Mouse (Mus musculus) spleen, postnatal 4 days (tissue): ENCODE data around the gene Lhfpl3.

Experiments
- DNase-seq, 2 experiments: peaks; one replicate each; pipeline ENCODE4 v3.0.0; 2022; ENCODE audit warnings: low spot score in 2 of 2

Gene Lhfpl3

DNA sequence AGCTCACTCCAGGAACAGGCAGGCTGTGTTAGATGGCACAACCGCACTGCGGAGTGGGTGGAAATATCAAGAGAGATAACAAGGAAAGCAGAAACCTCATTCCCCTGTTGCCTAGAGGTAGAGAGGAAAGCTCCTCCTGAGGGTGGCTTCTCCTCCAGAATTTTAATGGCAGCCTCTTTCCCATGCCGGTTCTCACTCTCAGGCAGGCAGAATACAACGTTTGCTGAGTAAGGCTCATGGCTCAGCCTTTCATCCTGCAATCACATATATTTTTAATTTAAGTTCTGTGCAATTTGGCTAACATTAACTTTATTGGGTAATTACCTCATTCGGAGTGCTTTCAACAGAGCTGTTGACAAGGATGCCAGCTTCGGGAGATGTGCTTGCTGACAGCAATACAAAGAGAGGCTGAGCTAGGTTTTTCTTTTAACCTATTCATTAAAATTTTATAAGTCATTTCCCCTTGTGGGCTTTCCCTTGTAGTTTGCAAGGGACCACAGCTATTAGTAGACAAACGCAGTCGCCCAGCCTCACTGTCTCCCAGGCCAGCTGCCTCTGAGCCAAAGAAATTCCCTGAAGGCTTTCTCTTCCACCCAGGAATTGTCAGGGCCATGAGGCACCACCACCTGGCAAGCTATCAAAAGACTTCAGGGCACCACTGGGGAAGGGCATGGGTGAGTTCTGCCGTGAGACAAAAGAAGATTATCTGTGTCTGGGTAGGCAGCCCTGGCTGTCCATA, 394.5 kb downstream of the Lhfpl3 start:
- DNase-seq = no peak

DNA sequence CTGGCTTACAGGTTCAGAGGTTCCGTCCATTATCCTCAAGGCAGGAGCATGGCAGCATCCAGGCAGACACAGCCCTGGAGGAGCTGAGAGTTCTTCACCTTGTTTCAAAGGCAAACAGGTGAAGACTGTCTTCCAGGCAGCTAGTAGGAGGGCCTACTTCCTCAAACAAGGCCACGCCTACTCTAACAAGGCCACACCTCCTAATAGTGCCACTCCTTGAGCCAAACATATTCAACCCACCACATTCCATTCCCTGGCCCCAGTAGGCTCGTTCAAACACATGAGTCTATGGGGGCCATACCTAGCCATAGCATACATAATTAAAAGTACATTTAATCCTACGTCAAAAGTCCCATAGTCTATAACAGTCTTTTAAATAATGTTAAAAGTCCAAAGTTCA, 407.4 kb downstream of the Lhfpl3 start:
- no peak for DNase-seq

DNA sequence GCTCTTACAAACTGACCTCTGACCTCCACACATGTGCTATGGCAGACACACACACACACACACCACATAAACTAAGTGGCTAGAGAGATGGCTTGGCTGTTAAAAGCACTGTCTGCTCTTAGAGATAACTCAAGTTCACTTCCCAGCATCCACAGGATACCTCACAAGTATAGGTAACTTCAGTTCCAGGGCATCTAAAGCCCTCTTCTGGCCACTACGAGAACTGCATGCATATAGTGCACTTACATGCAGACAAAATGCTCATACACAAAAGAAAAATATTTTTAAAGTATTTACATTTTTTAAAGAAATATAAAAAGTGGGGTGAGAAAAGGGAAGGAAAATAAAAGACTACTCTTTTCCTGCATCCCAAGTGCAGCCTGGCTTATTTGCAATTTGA, 408.6 kb downstream of the Lhfpl3 start:
- no peak for DNase-seq

GRCm38 (mm10) chr5:23165947-23166350, 420.1 kb downstream of the Lhfpl3 start:
- no peak for DNase-seq

GRCm38 (mm10) chr5:23166658-23167057, 420.8 kb downstream of the Lhfpl3 start:
- peak in 1 of 2 experiments; percentile 32 for DNase-seq

DNA sequence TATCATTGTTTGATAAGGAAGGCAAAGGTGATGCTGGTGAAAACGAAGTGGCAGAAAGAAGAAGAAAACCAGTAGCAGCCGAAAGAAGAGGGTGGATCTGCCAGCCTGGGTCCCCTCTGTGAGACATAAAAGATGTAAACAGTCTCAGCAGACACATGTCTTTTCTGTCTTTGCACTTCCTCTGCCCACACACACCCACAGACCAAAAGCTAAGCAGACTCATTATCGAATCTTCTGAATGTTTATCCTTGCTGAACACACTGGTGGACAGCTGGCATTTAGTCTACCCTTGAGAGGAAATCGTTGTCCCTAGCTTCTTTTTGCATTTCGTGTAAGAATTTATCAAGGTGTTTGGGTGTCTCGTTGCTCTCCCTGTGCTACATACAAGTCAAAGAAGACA, 443.8 kb downstream of the Lhfpl3 start:
- DNase-seq = no peak

DNA sequence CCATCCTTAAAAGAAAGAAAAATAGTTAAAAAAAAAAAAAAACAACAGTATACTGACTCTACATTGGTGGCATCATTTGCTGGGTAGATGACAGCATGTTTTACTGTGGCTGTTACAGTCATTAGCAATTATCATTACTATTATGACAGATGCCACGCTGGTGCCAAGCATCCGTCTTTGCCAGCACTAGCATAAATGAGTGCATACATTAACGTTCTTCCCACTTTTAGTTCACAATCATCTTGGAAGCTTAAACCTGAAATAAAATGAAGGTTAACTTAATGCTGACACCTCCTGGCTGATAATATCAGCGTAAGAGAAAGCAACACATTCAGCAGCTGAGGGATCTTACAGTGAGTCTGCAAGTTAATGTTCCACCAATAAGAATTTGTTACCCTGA, 451.0 kb downstream of the Lhfpl3 start:
- no peak for DNase-seq

- DNase-seq = no peak
These were observed 467.2 kb downstream of the Lhfpl3 start for GRCm38 (mm10) chr5:23213086-23213485.

DNA sequence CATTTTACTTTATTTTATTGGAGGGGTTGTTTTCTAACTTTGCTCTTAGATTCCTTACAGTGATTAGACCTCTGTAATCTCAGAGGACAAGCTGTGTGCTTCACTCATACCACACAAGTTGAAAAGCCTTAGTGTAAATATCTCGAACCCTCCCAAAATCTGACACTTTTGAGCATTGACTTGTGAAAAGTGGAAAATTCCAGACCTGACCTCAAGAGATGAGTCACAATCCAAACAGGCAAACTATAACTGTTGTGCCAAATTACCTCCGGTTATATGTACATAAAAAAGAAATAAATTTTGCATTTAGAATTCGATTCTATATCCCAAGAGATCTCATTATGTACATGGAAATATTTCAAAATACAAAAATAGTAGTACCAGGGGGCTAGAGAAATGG, 468.8 kb downstream of the Lhfpl3 start:
- no peak for DNase-seq

DNA sequence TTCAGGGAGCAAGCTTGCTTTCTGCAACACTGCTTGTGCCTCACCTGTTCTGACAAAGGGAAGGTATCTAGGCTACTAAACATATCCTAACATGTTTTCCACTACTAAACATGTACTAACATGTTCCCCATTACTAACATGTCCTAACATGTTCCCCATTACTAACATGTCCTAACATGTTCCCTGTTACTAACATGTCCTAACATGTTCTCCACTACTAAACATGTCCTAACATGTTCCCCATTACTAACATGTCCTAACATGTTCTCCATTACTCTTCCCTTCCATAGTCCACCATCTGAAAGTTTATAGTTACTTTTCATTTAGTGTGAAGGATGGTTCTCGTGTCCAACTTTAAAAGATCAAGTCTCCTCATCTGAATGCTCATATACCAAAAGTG, 473.8 kb downstream of the Lhfpl3 start:
- no peak for DNase-seq

GRCm38 (mm10) chr5:23224759-23225536, 479.1 kb downstream of the Lhfpl3 start:
- no peak for DNase-seq

DNA sequence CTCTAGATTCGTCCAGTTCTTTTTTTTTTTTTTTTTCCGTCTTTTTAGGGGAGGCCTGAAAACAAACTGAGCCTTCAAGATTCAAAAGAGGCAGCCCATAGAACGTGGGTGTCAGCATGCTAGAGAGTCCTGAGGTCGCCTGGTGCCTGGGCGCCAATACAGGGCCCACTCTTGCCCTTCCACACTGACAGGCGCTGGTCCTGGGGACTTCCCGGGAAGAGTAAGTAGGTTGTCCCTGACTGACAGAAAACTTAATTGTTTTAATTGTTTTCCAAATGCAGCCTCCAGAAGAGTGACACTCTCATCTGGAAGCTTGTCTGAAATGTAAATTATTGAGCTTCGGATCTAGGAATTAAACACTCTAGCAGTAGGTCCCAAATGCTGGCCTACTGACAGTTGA, 479.8 kb downstream of the Lhfpl3 start:
- DNase-seq = no peak

DNA sequence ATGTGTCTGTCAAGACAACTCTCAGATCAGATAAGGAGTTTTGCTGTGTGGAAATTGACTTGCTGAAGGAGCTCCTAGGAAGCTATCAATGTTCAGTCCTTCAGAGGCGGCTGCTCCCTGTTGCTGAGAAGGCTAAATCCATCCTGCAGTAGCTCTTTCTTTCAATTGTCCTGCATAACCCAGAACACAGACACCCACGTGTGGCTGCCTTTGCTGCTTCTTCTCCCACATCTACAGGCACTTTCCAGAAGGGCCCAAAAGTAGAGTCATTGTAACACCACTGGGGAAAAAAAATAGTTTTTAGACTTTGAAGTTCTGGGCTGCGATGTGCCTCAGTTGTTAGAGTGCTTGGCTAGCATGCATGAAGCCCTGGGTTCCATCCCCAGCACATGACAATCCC, 480.9 kb downstream of the Lhfpl3 start:
- DNase-seq = no peak

DNA sequence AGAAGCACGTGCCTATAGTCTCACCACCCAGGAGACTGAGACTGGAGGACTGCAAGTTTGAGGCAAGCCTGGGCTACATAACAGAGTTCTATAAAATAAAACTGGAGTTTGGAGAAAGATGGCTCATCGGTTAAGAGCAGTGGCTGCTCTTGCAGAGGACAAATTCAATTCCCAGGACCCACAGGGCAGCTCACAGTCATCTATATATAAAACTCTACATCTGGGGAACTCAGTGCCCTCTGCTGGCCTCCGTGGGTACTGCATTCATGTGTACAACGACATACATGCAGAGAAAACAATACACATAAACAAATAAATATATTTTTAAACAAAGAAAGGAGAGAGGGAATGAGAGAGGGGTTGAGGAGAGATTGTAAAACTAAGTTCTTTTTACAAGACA, 501.1 kb downstream of the Lhfpl3 start:
- DNase-seq = peak; percentile 18 to 71

GRCm38 (mm10) chr5:23247784-23248183, 501.9 kb downstream of the Lhfpl3 start:
- no peak for DNase-seq

GRCm38 (mm10) chr5:23248303-23248702, 502.4 kb downstream of the Lhfpl3 start:
- no peak for DNase-seq

- DNase-seq = no peak
These were observed 504.3 kb downstream of the Lhfpl3 start for GRCm38 (mm10) chr5:23249896-23250875.

DNA sequence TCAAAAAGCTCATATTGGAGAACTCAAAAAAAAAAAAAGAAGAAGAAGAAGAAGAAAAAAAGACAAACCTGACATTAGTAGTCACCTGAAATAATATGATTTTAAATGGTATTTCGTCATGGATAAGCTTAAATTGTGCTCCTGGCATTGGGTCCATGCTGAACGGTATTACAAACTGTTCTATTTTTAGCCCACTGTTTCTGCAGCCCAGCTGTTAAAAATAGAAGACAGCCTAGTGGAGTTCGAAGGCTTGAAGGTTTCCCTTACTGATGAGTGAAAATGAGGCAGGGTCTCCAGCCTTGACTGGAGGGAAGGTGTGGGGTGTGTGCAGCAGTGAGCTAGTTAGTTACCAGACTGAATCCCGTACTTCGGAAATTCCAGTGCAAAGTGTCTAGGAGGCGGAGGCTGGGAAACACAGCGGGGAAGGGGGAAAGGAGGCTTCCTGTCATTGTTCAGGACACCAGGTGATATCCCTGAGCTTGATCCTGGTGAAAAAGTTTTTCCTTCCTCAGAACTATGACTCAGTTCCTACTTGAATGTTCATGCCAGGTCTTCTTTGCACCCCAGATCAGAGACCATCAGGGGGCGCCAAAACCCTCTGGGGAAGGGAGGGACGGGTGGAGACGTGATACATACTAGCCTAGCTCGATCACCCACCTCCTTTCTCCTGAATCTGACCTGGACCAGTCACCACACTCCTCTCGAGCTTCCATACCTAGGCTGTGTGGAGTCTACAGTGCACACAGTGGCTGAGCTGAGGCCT, 505.8 kb downstream of the Lhfpl3 start:
- peak; percentile 53 to 85 for DNase-seq

GRCm38 (mm10) chr5:23255816-23256418, 510.1 kb downstream of the Lhfpl3 start:
- DNase-seq = no peak

- DNase-seq = no peak
These were observed 527.5 kb downstream of the Lhfpl3 start for GRCm38 (mm10) chr5:23273309-23273708.

DNA sequence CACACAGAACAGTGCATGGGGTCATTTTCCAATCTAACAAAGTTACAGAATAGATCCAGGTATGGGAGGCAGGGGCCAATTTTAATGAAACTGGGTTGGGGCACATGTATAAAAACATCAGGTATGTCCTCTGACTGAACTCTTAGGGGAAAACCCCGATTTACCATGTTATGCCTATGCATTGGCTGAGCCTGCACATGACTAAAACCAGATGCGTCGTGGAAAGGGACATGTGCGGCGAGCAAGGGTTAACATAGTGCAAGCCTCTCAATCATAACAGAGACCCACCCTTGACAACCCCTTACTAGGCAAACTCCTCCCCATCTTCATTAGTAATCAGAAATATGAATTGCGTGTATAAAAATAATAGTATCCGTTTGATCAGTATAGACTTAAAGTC, 533.5 kb downstream of the Lhfpl3 start:
- DNase-seq = no peak
